Mouse (Mus musculus): ENCODE data around the gene Cdh5.
"Not testable (repeated sequence)": the region's sequence is repeated elsewhere in the genome, so short reads cannot be mapped to it uniquely, and the experiment has no call there.

Gene Cdh5

GRCm38 (mm10) chr8:104101415-104101814 is at the start of gene Cdh5:
Gene Cdh5 (plus strand): TSS chr8:104101625.
- DNase-seq (ENCODE audit: low spot score in 2 of 2), result no peak

- no peak for DNase-seq (ENCODE audit: low spot score in 2 of 2)
Observed at GRCm38 (mm10) chr8:104059922-104060321, 41.5 kb upstream of the Cdh5 start.

- no peak for DNase-seq (ENCODE audit: low spot score in 2 of 2)
Observed at GRCm38 (mm10) chr8:104060446-104060845, 41.0 kb upstream of the Cdh5 start.

- no peak for DNase-seq (ENCODE audit: low spot score in 2 of 2)
Observed at GRCm38 (mm10) chr8:104061048-104061988, 40.1 kb upstream of the Cdh5 start.

GRCm38 (mm10) chr8:104061989-104062820 is 39.2 kb upstream of the Cdh5 start:
- no peak for DNase-seq (ENCODE audit: low spot score in 2 of 2)

GRCm38 (mm10) chr8:104065223-104065622 is 36.2 kb upstream of the Cdh5 start:
- DNase-seq (ENCODE audit: low spot score in 2 of 2), result no peak

GRCm38 (mm10) chr8:104065906-104066518 is 35.4 kb upstream of the Cdh5 start:
- no peak for DNase-seq (ENCODE audit: low spot score in 2 of 2)

GRCm38 (mm10) chr8:104067390-104067925 is 34.0 kb upstream of the Cdh5 start:
- DNase-seq (ENCODE audit: low spot score in 2 of 2), result no peak

- DNase-seq (ENCODE audit: low spot score in 2 of 2), result no peak
Observed at GRCm38 (mm10) chr8:104068421-104069035, 32.9 kb upstream of the Cdh5 start.

GRCm38 (mm10) chr8:104070201-104070865 is 31.1 kb upstream of the Cdh5 start:
- not testable (repeated sequence) for DNase-seq (ENCODE audit: low spot score in 2 of 2)

- DNase-seq (ENCODE audit: low spot score in 2 of 2), result no peak
Observed at GRCm38 (mm10) chr8:104070949-104071348, 30.5 kb upstream of the Cdh5 start.

GRCm38 (mm10) chr8:104075079-104075478 is 26.3 kb upstream of the Cdh5 start:
- no peak for DNase-seq (ENCODE audit: low spot score in 2 of 2)

GRCm38 (mm10) chr8:104076541-104077412 is 24.6 kb upstream of the Cdh5 start:
- DNase-seq (ENCODE audit: low spot score in 2 of 2), result no peak

- DNase-seq (ENCODE audit: low spot score in 2 of 2), result no peak
Observed at GRCm38 (mm10) chr8:104078091-104078490, 23.3 kb upstream of the Cdh5 start.

GRCm38 (mm10) chr8:104085281-104085680 is 16.1 kb upstream of the Cdh5 start:
- no peak for DNase-seq (ENCODE audit: low spot score in 2 of 2)

GRCm38 (mm10) chr8:104086615-104087014 is 14.8 kb upstream of the Cdh5 start:
- DNase-seq (ENCODE audit: low spot score in 2 of 2), result no peak

GRCm38 (mm10) chr8:104087091-104087490 is 14.3 kb upstream of the Cdh5 start:
- no peak for DNase-seq (ENCODE audit: low spot score in 2 of 2)

- not testable (repeated sequence) for DNase-seq (ENCODE audit: low spot score in 2 of 2)
Observed at GRCm38 (mm10) chr8:104087878-104088277, 13.5 kb upstream of the Cdh5 start.

- DNase-seq (ENCODE audit: low spot score in 2 of 2), result no peak
Observed at GRCm38 (mm10) chr8:104088881-104089280, 12.5 kb upstream of the Cdh5 start.
